Mouse (Mus musculus): ENCODE data around the gene Pbrm1. TPM values are rescaled to one million over a fixed set of nuclear protein-coding genes. Genes with fewer than 3 reads are reported as not detected.

The Pbrm1 gene
- total RNA-seq, 2 experiments from 2014 or later, result 53.5 to 65.9 TPM

GRCm38 (mm10) chr14:31133023-31133665 is 114.2 kb downstream of the Pbrm1 start:
- DNase-seq, result no peak

- no peak for DNase-seq
Measured at GRCm38 (mm10) chr14:31134015-31135000, 115.4 kb downstream of the Pbrm1 start.

GRCm38 (mm10) chr14:31135495-31136410 is 116.8 kb downstream of the Pbrm1 start:
- DNase-seq, result no peak

GRCm38 (mm10) chr14:31136411-31137280 is 117.7 kb downstream of the Pbrm1 start:
- no peak for DNase-seq

GRCm38 (mm10) chr14:31137281-31137595 is 118.3 kb downstream of the Pbrm1 start:
- no peak for DNase-seq

- peak; percentile 48 for DNase-seq
Measured at GRCm38 (mm10) chr14:31137791-31138190, 118.9 kb downstream of the Pbrm1 start.

GRCm38 (mm10) chr14:31138219-31138896 is 119.4 kb downstream of the Pbrm1 start:
- no peak for DNase-seq

GRCm38 (mm10) chr14:31138897-31139429 is 120.0 kb downstream of the Pbrm1 start:
- no peak for DNase-seq

- no peak for DNase-seq
Measured at GRCm38 (mm10) chr14:31139666-31140065, 120.7 kb downstream of the Pbrm1 start.

- no peak for DNase-seq
Measured at GRCm38 (mm10) chr14:31140141-31140540, 121.2 kb downstream of the Pbrm1 start.

GRCm38 (mm10) chr14:31141011-31141410 is 122.1 kb downstream of the Pbrm1 start:
- no peak for DNase-seq

GRCm38 (mm10) chr14:31145694-31146093 is 126.8 kb downstream of the Pbrm1 start:
- no peak for DNase-seq

GRCm38 (mm10) chr14:31160196-31161150 is 141.5 kb downstream of the Pbrm1 start:
- no peak for DNase-seq

- no peak for DNase-seq
Measured at GRCm38 (mm10) chr14:31161191-31161590, 142.3 kb downstream of the Pbrm1 start.

GRCm38 (mm10) chr14:31161638-31162037 is 142.7 kb downstream of the Pbrm1 start:
- no peak for DNase-seq

GRCm38 (mm10) chr14:31164067-31164466 is 145.1 kb downstream of the Pbrm1 start:
- DNase-seq, result no peak

GRCm38 (mm10) chr14:31165010-31165409 is 146.1 kb downstream of the Pbrm1 start:
- peak; percentile 72 for DNase-seq

GRCm38 (mm10) chr14:31165458-31165857 is 146.5 kb downstream of the Pbrm1 start:
- no peak for DNase-seq

- DNase-seq, result no peak
Measured at GRCm38 (mm10) chr14:31165991-31166630, 147.2 kb downstream of the Pbrm1 start.

Measured in adrenal gland, postnatal 10 days (tissue).